Mouse (Mus musculus) hindbrain, embryonic 11.5 days (tissue): ENCODE measurements at regions not wholly inside any gene's neighbourhood (a gene's known extent, or its start where the extent isn't known, plus 50 kb on each side); places are given as distances from the start of the nearest gene placed in this dataset.
A peak's percentile ranks its signal among the peaks of the same experiment; 100 is the strongest.

Experiments used
- ATAC-seq: fragments of 200-750 bp; cut with Nextera tagmentation; 2 replicates; pipeline ENCODE4 v1.8.0; 2017; ENCODE audit warnings: mild to moderate bottlenecking, moderate TSS enrichment, moderate library complexity; ENCODE audit not compliant: low FRiP score
- DNase-seq: peaks from one replicate; pipeline ENCODE4 v3.0.0-alpha.2; 2015; ENCODE audit warnings: low spot score
- H3K27ac ChIP-seq: fragments of 300-500 bp; sonication (generic); 2 replicates; pipeline ENCODE4 v1.5.1; 2014; ENCODE audit warnings: mild to moderate bottlenecking, low read depth, low read length
- H3K27me3 ChIP-seq: fragments of 300-500 bp; sonication (generic); 2 replicates; pipeline ENCODE4 v1.6.1; 2014; ENCODE audit warnings: mild to moderate bottlenecking, low read length, moderate library complexity, mixed read lengths; ENCODE audit not compliant: control insufficient read depth, insufficient read depth
- H3K36me3 ChIP-seq: fragments of 300-500 bp; sonication (generic); 2 replicates; pipeline ENCODE4 v1.6.1; 2014; ENCODE audit warnings: mild to moderate bottlenecking, low read length, moderate library complexity, mixed read lengths; ENCODE audit not compliant: control insufficient read depth, insufficient read depth
- H3K4me1 ChIP-seq: fragments of 300-500 bp; sonication (generic); replicated peaks from 2 replicates; pipeline ENCODE4 v1.6.1; 2014; ENCODE audit warnings: low read length, mixed read lengths; ENCODE audit not compliant: control insufficient read depth, insufficient read depth
- H3K4me2 ChIP-seq: fragments of 300-500 bp; sonication (generic); replicated peaks from 2 replicates; pipeline ENCODE4 v1.6.1; 2014; ENCODE audit warnings: mild to moderate bottlenecking, low read depth, low read length
- H3K4me3 ChIP-seq: fragments of 300-500 bp; sonication (generic); 2 replicates; pipeline ENCODE4 v1.5.1; 2014; ENCODE audit warnings: low read depth, low read length
- H3K9ac ChIP-seq: fragments of 300-500 bp; sonication (generic); 2 replicates; pipeline ENCODE4 v1.6.1; 2014; ENCODE audit warnings: low read depth, low read length
- H3K9me3 ChIP-seq: fragments of 300-500 bp; sonication (generic); 2 replicates; pipeline ENCODE4 v1.6.1; 2016; ENCODE audit warnings: low read length; ENCODE audit not compliant: control insufficient read depth
- WGBS: fragments of 180-500 bp; shearing (Covaris S2); extraction: QIAGEN DNeasy Blood & Tissue Kit; methylation state at CpG from one replicate; pipeline ENCODE4 v1.1.7; 2014; 5-methylcytosine and 5-hydroxymethylcytosine counted together

DNA sequence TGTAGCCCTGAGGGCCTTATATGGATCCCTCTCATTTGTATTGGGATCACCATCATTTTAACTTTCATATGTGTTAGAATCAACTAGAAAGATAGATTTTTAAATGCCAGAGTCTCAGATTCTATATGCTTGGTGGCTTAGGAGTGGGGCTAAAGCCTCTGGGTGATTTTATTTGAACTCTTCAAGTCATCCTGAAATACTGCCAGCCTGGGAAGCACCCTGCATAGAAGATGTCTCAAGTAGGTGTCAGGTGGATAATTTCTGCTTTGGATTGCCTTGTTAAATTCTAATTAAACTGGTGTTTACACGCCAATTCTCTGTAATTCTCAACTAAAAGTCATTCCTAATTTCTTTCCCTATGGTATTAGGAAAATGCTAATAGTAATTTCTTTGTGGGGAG lies 4154.0 kb downstream of the 9330182O14Rik start:
- Histone ChIP-seq H3K4me2 (no peak overlapping the region), H3K4me3 (no peak overlapping the region), H3K9me3 (no peaks in the 10 kb centered on the region), H3K36me3 (no peaks in the 10 kb centered on the region), H3K9ac (no peak overlapping the region), H3K27me3 (no peaks in the 10 kb centered on the region), H3K4me1 (no peaks in the 10 kb centered on the region), H3K27ac (no peak overlapping the region)
- no peak for DNase-seq
- no peak for ATAC-seq
- WGBS, result 78% methylated on average over 1 of the region's 1 CpGs

DNA sequence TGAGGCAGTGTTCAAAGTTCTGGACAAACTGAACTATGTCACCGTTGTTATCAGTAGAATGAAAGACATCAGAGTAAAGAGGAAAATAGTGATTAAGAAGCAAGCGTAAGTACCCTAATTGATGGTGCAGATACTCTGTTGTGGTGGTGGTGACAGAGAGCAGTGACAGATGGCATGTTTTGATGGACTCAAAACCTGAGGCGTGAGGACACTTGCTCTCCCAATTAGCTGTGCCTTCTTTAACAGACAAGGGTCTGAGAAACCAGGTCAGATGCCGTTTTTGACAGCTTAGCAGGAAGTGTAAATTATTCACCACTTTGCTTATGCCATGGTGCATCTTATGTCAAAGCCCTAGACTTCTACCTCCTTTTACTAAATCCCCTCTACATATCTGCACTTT lies 4154.5 kb downstream of the 9330182O14Rik start:
- DNase-seq (no peak), ATAC-seq (no peak)
- H3K9ac ChIP-seq, result no peak overlapping the region
- H3K9me3 ChIP-seq, result no peaks in the 10 kb centered on the region
- H3K4me3 ChIP-seq, result no peak overlapping the region
- no peaks in the 10 kb centered on the region for H3K27me3 ChIP-seq
- no peaks in the 10 kb centered on the region for H3K36me3 ChIP-seq
- H3K27ac ChIP-seq, result no peak overlapping the region
- H3K4me2 ChIP-seq, result no peak overlapping the region
- 81% methylated on average over 4 of the region's 4 CpGs for WGBS
- no peaks in the 10 kb centered on the region for H3K4me1 ChIP-seq

DNA sequence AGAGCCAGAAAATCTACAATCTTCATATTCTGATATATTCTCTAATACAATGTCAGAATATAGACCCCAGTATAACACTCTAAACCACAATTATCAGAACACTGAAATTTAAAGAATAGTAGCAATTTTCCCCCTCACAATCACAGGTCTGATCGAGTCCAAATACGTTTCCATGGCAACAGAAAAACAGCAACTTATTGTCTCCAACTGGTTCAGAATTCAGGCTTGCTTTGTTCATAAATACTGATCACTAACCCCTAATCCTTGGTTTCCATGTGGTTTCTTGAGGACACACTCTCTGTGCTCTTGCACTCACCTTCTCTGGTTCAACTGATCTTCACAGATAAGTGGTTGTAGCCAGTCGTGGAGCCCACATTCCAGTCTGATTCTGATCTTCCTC lies 4167.3 kb downstream of the 9330182O14Rik start:
- Histone ChIP-seq H3K36me3 (no peaks in the 10 kb centered on the region), H3K9me3 (no peaks in the 10 kb centered on the region), H3K4me1 (no peaks in the 10 kb centered on the region), H3K27ac (no peak overlapping the region), H3K27me3 (no peaks in the 10 kb centered on the region), H3K9ac (no peak overlapping the region), H3K4me3 (no peak overlapping the region), H3K4me2 (no peak overlapping the region)
- no peak for ATAC-seq
- DNase-seq, result no peak
- WGBS, result 78% methylated on average over 3 of the region's 3 CpGs

DNA sequence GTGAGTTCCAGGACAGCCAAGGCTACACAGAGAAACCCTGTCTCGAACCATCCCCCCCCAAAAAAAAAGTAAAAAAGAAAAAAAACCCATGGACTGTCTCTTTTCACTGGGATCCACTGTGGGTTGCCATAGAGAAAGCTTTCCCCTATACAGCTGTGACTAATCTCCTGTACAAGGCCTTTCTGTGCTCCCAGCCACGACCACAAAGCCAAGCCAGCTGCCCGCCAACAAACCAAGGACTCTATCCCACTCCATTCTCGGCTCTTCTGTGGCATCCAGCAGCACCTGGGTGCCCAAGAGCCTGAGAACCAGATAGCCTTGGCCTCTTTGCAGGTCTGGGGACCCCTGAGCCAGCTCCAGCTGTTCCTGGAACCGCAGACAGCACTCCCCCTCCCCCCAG lies 4176.7 kb downstream of the 9330182O14Rik start:
- H3K36me3 ChIP-seq, result no peaks in the 10 kb centered on the region
- H3K4me2 ChIP-seq, result no peak overlapping the region
- ATAC-seq (no peak; the same call in 1 of the 2 replicates), DNase-seq (no peak)
- H3K4me1 ChIP-seq, result no peaks in the 10 kb centered on the region
- H3K9ac ChIP-seq, result no peak overlapping the region
- H3K27me3 ChIP-seq, result no peaks in the 10 kb centered on the region
- no peak overlapping the region for H3K27ac ChIP-seq
- no peak overlapping the region for H3K4me3 ChIP-seq
- 70% methylated on average over 5 of the region's 5 CpGs for WGBS
- no peaks in the 10 kb centered on the region for H3K9me3 ChIP-seq

DNA sequence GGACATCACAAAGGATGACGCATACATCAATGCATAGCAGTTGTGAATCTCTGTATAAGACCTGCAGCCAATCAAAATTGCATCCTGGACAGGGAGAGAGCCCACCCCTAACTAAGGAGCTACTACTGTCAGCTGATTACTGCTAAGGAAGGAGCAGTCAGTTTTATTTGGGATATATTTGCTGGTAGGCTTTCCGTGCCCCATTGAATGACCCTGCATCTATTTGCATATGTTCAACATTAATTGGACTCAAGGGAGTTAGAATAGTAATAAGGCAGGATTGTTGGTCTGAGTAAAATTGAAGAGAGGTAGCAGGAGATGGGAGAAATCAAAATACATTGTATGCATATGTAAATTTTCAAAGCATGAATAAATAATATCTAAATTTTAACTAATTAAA lies 4179.1 kb downstream of the 9330182O14Rik start:
- no peaks in the 10 kb centered on the region for H3K9me3 ChIP-seq
- DNase-seq, result peak; percentile 4
- H3K27ac ChIP-seq, result no peak overlapping the region
- ATAC-seq, result peak; percentile 54; the same call in 1 of the 2 replicates
- WGBS, result 76% methylated on average over 2 of the region's 2 CpGs
- H3K36me3 ChIP-seq, result no peaks in the 10 kb centered on the region
- H3K4me1 ChIP-seq, result no peaks in the 10 kb centered on the region
- no peaks in the 10 kb centered on the region for H3K27me3 ChIP-seq
- no peak overlapping the region for H3K4me2 ChIP-seq
- H3K4me3 ChIP-seq, result no peak overlapping the region
- H3K9ac ChIP-seq, result no peak overlapping the region
